Mouse (Mus musculus) ZHBTc4 (cell line): ENCODE measurements at regions not wholly inside any gene's neighbourhood (a gene's known extent, or its start where the extent isn't known, plus 50 kb on each side); places are given as distances from the start of the nearest gene placed in this dataset.

Source experiments
- DNase-seq: peaks from one replicate; pipeline ENCODE4 v3.0.0-alpha.2; 2011; ENCODE audit warnings: low read depth, low spot score

DNA sequence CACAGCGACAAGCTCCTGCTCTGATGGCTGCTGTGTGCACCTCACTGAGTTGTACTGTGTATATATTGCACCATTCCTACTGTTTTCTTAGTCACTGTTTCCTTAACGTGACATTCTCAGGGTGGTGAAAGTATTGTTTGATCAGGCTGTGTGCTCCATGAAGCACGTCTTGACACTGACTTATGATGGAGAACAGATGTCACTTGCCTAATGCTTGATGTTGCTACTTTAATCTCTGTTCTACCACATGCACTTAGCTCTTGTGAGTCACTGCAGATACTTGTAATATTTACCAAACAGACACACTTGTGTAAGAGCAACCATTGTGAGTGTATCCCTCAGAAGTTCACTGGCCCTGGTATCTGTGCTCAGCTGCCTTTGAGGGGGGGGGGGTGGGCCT, 870.0 kb downstream of the Epha4 start:
- DNase-seq, result no peak

DNA sequence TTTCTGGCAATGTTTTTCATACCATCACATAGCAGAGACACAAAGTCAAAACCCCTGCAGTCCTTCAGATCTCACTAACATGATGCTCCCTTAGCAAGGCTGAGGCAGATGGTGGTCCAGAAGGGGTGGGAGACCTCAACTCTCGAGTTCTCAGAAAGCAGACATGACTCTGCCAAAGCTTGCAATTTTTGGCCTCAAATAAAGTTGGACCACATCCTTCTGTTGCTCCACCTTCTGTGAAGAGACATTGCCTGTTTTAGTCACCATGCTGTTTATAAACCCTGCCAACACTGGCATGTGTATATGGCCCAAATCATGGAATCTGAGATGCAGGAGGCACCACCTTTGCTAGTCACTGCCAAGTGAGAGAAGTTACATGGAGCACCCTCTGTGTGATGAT, 860.1 kb downstream of the Epha4 start:
- DNase-seq, result no peak

DNA sequence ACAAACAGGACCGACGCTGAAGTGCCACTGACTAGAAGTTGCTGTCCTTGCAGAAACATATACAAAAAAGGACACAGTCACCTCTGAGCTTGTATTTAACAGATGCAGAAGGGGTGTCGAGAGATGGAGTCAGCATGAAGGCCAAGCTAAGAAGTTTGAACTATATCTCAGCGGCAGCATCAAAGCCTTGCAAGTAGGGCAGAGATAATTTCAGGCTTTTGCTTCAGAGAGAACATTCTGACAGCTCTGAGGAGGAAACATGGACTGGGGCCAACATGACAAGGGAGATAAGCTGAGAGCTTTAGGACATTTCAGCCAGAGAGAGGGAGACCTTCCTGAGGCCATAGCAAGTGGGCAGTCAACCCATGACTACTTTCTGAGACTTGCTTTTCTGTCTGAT, 856.7 kb downstream of the Epha4 start:
- no peak for DNase-seq

DNA sequence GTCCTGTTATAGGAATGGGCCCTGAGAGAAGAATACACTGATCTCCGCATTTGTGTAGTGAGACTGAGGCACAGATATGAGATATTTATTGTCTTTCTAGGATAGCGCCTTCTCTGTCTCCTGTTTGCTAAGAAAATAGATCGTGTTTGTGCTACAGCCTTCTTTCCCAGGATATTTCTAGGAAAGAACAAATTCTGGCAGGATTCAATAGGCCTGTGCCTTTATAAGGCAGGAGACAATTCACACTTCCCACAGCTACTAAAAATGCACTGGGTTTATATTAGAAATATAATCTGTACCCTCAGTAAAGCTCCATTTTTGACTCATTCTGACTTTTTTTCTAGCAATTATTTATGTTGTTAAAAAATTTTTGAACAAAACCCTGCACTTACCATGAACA, 854.7 kb downstream of the Epha4 start:
- DNase-seq, result no peak

DNA sequence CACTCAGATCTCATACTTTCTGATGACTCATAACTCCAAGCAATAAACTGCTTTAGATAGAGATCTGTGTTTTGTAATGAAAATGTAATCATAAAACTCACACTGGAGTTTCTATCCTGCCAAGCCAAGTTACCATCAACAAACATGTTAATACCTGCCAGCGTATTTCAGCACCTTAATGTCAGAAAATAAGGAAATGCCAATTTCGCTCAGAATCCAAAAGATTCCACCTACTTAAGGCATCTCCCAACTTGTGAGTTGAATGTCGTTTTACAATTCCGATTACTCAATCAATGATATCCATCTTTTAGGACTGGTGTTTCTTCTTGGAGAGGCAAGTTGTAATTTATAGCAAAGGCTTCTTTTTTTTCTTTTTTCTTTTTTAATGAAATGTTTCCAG, 850.5 kb downstream of the Epha4 start:
- DNase-seq, result no peak

DNA sequence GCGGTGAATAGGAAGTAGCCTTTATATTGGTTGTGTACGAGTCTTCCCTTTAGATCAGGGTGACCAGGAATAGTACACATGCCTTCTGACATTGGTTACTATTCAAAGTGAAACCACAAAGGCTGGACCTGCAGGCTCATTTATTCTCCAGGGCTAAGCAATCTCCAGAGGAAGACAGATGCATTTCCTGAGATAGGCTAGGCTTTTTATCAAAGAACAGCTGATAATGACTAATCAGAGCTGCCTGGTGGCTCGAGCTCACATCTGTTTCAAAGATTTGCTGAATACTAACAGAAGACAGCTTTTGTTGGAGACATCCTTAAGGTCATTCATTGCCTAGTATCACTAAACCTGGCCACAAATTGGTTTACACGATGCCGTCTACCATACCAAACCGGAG, 838.1 kb downstream of the Epha4 start:
- DNase-seq, result no peak

DNA sequence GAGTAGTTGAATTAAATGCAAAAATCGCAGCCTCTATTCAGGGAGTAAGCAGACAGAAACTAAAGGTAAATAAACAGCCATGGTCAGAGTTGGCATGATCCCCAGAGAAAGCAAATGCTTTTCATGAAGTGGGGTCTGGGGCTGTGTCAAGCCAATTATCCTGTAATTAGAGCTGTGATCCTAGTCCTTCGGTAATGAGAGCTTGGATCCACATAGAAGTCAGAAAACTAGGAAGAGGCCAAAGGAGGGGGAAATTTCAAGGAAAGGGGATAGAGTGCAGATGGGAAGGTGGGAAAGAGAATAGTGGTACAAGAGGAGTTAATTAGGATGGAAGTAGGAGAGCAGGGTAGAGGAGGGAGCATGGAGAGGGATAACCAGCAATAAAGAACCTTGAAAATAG, 809.3 kb downstream of the Epha4 start:
- DNase-seq, result no peak

DNA sequence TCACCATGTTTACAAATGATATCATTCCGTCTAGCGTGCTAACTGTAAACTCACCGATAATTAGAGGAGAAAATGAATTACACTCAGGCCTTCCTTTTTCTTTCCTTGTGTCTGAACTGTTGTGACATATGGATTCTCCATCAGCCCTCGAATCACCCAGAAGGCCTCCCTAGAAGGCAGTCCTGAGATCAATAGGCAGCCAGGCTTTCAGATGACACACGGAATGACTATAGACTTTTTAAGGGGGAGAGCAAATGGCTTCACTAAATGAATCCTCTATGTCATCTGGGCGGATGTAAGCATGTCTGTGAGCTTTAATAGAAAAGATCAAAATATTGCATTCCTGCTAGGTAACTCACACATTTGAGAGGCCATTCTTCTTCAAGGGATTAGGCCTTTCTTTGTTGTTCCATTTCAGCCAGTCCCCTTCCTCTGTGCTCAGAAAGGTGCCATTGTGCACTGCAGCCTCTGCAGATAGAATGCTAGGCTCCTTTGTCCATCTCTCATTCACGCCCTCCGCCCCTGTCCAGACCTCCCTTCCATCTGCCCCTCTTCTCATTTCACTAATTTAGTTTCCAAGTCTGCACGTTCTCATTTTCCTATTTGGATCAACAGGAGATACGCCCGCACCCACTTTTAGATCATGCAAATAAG, 797.1 kb downstream of the Epha4 start:
- no peak for DNase-seq

DNA sequence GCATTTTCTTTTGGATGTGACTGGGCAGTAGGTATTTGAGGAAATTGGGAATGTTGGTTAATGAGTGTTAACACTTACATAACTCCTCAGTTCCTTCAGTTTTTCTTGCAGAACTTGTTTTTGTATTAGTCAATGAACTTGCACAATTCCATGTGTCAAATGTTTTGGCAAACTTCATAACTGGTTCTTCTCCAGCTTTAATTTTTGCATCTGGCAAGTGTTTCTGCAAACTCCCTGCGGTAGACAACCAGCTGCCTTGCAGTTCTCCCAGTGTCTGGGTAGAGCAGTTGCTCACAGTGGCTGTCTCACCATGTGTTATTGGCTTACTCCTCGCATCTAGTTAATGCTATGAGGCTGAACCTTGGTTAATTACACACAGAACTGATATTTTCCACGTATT, 790.4 kb downstream of the Epha4 start:
- no peak for DNase-seq

DNA sequence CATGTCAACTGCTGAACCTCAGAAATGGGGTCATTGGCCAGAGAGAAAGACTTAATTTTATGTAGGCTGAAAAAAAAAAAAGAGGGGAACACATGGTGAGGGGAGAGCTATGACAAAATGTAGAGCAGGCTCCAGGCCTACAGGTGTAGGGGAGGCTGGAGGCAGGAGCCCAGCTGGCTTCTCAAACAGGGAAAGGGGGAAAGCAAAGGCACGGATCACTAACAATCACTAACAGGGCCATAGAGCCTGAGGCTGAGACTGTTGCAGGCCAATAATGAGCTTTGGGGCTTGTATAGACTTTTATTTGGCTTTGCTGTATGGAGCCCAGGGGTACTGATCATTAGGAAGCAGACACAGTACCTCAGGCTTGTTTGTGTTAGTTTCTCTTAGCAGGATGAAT, 777.9 kb downstream of the Epha4 start:
- DNase-seq, result no peak

DNA sequence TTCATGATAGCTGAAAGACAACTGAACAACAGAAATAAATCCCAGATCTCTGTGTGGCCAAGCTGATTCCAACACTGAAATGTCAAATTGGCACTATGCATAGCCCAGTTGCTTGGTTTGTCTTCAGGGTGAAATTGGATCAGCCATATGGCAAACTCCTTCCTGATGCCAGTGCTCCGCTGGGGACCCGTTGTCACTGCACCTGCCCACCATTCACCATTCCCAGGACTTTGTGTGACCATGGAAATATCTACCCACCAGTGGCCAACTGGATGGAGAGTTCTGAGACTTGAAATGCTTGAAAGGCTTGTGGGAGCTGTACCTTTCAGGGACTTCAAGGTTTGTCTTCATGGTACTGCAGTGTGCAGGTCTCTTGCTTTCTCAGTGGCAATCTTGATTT, 777.2 kb downstream of the Epha4 start:
- DNase-seq, result no peak

DNA sequence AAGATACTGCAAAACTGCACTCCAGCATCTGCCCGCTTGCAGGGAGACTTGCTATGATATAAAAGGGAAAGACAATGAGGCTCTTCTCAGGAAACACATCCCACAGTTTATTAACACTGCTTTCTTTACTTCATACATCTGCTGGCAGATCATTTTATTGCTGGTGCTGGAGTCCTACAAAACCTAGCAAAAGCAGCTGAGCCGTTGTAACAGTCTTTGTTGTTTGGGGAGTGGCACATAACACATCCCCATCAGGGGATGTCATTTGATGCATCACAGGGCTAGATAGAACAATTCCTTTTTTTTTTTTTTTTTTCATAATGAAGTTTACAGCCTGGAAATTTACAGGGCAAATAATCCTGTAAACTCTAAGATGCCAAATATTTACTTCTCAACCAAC, 742.2 kb downstream of the Epha4 start:
- no peak for DNase-seq

DNA sequence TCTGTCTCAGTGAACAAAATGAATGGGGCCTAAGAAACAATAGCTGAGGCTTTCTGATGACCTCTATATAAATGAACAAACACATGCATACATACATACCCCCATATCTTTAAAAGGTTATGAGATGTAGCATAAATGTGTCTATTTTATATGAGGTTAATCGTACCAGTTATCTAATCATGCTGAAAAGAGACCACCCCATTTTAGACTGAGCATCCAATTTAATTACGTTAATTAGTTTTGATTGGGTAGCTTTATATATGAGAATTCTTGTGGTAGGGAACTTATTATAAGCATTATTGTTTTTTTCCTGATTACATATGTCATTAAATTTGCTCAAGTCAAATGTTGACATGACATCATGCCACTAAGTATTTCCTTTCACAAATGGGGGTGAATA, 728.0 kb downstream of the Epha4 start:
- DNase-seq, result no peak

DNA sequence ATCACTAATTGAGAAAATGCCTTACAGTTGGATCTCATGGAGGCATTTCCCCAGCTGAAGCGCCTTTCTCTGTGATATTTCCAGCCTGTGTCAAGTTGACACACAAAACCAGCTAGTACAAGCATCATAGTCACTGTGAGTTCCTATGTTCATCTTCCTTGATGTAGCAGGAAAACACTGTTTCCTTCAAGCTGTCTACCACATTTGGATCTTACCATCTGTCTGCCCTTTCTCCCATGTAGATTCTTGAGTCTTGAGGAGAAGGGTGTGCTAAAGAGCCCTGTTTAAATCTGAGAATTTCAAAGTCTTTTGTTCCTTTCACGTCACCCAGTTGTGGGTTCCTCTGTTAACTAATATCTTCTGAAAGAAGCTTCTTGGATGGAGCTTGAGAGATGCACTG, 721.5 kb downstream of the Epha4 start:
- no peak for DNase-seq

DNA sequence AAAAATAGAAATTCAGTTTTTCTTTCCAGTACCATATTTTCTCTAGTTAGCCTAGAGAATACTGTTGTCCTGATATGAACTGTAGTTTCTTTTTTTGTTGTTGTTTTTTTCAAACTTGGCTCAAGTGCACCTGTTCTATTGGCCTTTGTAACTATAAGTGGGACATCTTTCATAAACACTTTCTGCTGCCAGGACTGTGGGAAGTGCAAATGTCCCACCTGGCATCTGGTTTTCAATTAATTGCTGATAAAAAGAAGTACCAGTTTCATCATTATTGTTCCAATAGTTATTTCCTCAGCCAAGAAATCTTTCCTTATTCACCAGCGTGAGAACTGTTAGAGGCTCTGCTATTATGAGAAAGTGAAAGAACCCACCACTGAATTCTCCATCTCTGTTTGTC, 695.0 kb downstream of the Epha4 start:
- no peak for DNase-seq

DNA sequence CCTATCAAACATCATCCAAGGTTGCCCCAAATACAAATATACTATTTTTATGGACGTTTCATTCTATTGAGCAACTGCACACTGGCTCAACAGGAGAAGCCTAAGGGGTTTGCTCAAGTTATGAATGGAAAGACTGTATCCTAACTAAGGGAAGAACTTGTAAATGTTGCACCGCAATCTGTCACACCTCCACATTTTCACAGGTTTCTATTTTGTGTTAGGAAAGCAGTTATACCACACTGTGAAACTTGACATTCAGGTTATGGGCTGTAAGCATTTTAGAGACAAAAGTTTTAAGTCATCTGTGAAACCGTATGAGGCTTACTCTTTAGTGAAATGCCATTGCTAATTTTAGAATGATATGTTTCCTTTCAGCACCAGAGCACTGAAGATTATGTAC, 693.3 kb downstream of the Epha4 start:
- no peak for DNase-seq

DNA sequence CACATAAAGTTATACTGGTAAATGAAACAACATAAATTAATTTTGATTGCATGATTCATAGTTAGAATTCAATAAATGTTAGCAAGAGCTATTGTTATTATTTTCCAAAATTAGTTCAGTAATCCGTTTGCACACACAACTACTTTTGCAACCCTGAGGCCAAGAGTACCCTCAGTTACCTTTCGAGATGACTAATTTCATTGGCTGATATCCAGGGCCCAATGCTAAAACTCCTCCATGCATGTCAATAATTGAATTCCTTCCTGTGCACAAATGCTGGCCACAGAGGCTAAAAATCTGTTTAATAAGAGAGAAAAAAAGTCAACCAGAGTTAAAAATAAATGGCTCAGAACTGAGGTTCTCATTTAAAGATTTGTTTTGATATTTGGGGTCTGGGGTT, 685.2 kb downstream of the Epha4 start:
- no peak for DNase-seq

DNA sequence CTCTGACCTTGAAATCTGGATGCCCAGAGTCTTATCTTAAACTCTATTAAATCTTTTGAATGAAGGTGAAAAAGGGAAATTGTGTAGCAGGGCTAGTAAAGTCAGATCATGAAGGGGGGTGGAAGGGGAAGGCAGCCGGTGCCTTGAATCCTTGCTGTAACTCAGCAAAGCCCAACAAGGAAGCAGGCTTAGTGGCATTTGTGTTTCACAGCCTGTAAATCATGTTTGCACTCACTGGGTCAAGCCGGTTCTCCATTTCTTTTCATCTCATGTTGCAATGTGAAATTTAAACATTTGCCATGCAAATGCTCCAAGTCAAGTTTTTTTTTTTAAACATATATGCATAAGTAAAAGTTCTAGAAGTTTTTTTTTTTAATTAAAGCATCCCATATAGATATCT, 682.6 kb downstream of the Epha4 start:
- no peak for DNase-seq

DNA sequence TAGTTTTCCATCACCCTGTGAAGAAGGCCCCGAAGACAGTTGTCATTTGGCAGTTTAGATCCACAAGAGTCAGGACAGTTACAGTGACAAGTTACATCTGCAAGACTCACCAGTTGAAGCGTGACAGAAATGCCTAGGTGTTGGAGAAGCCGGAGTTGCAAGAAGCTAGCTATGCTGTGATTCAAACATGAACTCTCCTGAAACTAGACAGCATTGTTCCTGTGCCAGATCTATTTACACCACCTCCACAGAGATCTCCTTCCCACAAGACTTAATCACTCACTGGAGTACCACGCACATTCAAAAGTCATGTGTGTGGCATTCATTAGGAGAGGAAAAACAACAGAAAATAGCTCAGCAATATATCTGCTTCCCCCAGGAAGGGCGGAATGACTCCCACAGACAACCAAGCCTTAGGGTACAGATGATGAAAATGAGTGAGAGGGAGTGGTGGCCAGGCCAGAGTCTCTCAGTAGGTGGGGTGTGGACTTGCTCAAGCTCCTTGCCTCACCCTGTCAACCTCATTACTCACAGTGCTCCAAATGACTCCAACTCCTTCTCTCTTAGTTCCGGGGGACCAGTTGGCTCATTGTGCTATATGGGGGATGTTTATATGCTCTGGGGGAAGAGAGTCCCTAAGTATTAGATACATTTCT, 679.7 kb downstream of the Epha4 start:
- no peak for DNase-seq

DNA sequence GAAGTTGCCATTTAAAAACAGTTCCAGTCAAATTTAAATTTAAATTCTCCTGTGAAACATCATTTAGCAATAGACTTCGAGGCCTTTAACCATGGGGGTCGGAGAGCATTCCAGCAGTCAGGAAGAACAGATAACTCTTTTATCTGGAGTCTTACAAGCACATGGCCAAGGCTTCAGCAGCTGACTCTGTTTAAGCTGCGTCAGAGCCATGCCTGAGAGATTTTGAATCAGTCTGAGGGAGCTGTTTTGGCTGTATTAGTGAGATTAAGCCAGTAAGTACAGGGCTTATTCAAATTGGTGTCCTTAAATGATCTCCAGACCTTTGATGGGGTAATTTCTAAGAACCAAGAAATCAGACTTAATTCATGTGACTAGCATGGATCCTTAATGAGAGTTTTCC, 665.5 kb downstream of the Epha4 start:
- DNase-seq, result no peak

DNA sequence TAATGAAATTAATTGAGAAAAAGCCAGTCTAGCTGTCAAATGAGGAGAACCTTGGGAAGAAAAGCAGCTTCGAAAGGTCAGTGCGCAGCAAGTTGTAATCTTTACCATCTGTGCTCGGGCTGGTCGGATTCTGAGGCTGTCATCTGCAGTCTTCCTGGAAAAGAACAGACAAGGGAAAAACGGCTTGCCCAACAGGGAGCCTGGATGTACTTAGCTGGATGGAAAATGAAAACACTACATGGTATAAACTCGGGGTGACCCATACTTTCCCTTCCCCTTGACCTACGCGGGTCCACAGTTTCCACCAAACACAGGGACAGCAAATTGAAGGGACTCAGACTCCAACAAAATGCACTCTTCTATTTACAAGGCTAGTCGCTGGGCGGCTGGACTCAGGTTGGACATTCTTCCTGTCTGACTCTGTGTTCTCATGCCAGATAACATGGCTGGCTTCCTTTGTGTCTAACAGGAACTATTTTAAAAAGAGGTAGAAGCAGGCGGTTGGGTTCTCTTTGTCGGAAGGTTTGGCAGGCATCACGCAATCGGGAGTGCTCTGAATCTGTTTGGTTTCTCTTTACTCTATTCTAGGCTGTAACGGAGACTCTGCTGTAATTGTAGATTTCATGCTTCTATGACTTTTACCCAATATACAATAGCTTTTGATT, 648.5 kb downstream of the Epha4 start:
- no peak for DNase-seq

DNA sequence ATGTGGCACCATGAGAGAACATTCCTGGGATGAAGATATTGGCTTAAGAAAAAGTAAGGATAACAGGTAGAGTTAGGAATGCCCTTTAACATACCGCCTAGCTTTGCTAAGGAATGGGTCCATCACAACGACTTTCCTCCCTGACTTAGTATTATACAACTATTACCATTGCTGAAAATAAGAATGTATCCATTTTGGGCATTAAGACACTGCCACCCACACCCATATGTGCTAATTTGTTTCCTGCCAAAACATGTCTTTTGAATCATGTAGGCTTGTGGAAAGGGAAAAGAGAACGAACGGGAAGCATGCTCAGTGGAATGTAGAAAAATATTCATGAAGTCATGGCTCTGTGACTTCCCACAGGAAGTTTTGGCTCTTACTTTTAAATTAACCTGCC, 641.7 kb downstream of the Epha4 start:
- no peak for DNase-seq

DNA sequence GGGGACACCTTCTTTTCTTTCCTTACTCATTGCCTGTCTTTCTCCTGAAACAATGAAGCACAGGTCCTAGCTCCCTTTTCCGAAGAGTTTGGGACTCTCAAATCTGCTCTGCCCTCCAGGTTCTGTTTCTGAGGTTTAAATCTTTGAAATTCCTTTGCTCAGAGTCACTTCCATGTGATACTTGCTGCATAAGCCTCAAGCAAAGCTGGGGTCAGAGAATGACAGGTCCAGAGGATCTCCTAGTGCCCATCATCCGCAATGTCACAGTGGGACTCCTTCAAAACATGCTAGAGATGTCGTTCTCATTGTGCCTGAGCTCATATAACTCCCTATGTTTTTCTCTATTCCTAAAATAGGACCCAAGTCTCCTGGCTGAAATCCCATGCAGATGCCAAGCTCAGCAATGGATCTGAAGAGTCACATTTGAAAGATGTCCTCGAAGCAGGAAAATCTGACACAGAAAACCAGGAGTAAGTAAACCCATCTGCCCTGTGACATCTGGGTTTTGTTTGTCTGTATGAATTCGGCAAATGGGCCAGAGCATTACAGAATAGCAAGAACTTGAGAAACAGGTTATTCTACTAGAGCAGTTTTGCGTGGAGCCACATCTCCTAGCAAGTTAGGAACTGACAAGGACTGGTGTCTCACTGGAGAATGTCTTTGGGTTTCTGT, 634.6 kb downstream of the Epha4 start:
- DNase-seq, result no peak
